Mouse (Mus musculus): ENCODE results near the gene Nfia. TPM values are rescaled to one million over a fixed set of nuclear protein-coding genes. Genes with fewer than 3 reads are reported as not detected.
A peak's percentile ranks its signal among the peaks of the same experiment; 100 is the strongest.

Gene Nfia
- polyA plus RNA-seq, 1 experiment from 2014 or later: 54.3 TPM

DNA sequence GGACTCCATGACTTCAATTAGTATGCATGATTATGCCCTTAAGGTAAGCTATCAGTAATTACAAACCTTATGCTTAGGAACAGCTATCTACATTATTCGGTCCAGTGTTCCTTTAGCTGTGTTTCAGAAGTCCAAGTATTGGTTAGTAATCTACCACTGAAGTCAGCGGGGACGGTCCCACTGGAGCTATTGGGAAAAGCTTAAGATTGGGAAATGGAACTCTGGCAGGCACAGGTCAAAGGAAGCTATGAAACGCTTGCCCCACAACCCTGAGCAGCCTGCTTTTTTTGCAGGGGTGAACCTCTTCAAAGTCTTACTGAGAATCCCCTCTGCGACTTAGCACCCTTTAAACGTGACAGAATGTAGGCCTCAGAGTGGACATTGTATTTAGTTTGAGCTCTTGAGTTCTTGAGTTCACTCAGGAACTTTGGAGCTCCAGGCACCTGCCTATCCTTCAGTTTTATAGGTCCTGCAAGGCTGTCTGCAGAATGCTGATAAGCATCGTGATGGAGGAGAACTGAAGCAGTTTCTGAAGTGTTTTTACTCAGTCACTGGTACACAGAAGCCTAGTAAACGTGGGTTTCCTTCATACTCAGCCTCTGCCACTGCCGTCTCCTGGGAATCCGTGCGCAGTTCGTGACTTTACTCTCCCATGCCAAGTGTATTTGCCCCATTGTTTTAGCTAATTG, 127.9 kb downstream of the Nfia start:
- no peak for ATAC-seq (ENCODE audit: insufficient number of reproducible peaks, insufficient read depth, low FRiP score, low read depth)
- WGBS: 72% methylated on average over 12 of the region's 12 CpGs
- Histone ChIP-seq H3K4me2 (ENCODE audit: low read length) (no peak overlapping the region), H3K4me3 (ENCODE audit: control insufficient read depth in 1 of 2, insufficient read depth in 1 of 2, low read depth in 1 of 2, low read length in 2 of 2) (no peak overlapping the region), H3K27ac (replicated peaks in 1 of 2; ENCODE audit: control insufficient read depth in 1 of 2, insufficient read depth in 1 of 2, low read depth in 2 of 2, low read length in 2 of 2) (no peak overlapping the region; a peak in 1 of 4 replicates), H3K27me3 (ENCODE audit: control insufficient read depth, insufficient read depth, low read length) (no peaks in the 10 kb centered on the region), H3K4me1 (ENCODE audit: control insufficient read depth in 2 of 2, insufficient read depth in 2 of 2, low read length in 2 of 2) (peaks cover 7 to 15% of the 10 kb centered on the region in 2 experiments; a peak in 3 of 4 replicates), H3K36me3 (ENCODE audit: control insufficient read depth, insufficient read depth, low read length) (0 out of 2 replicates have a peak, but pooled peaks cover 6% of the 10 kb centered on the region), H3K9me3 (ENCODE audit: control insufficient read depth, low read length) (no peaks in the 10 kb centered on the region), H3K9ac (ENCODE audit: low read length) (no peak overlapping the region)

GRCm38 (mm10) chr4:97905826-97906225, 133.3 kb downstream of the Nfia start:
- no peaks in the 10 kb centered on the region for H3K9me3 ChIP-seq (ENCODE audit: control insufficient read depth, low read length)
- no peak overlapping the region for H3K27ac ChIP-seq (replicated peaks in 1 of 2; ENCODE audit: control insufficient read depth in 1 of 2, insufficient read depth in 1 of 2, low read depth in 2 of 2, low read length in 2 of 2)
- no peaks in the 10 kb centered on the region for H3K27me3 ChIP-seq (ENCODE audit: control insufficient read depth, insufficient read depth, low read length)
- peaks cover 10 to 32% of the 10 kb centered on the region in 2 experiments for H3K4me1 ChIP-seq (ENCODE audit: control insufficient read depth in 2 of 2, insufficient read depth in 2 of 2, low read length in 2 of 2)
- H3K9ac ChIP-seq (ENCODE audit: low read length): no peak overlapping the region
- peaks cover 7% of the 10 kb centered on the region; the same call in 1 of the 2 replicates for H3K36me3 ChIP-seq (ENCODE audit: control insufficient read depth, insufficient read depth, low read length)
- H3K4me3 ChIP-seq (ENCODE audit: control insufficient read depth in 1 of 2, insufficient read depth in 1 of 2, low read depth in 1 of 2, low read length in 2 of 2): no peak overlapping the region
- no peak for ATAC-seq (ENCODE audit: insufficient number of reproducible peaks, insufficient read depth, low FRiP score, low read depth)
- H3K4me2 ChIP-seq (ENCODE audit: low read length): no peak overlapping the region
- WGBS: 62% methylated on average over 4 of the region's 4 CpGs

GRCm38 (mm10) chr4:97908576-97909147, 136.1 kb downstream of the Nfia start:
- Histone ChIP-seq H3K27me3 (ENCODE audit: control insufficient read depth, insufficient read depth, low read length) (no peaks in the 10 kb centered on the region), H3K4me1 (ENCODE audit: control insufficient read depth in 2 of 2, insufficient read depth in 2 of 2, low read length in 2 of 2) (peaks cover 12 to 40% of the 10 kb centered on the region in 2 experiments), H3K36me3 (ENCODE audit: control insufficient read depth, insufficient read depth, low read length) (peaks cover 9% of the 10 kb centered on the region; the same call in 1 of the 2 replicates), H3K9ac (ENCODE audit: low read length) (peak overlapping the region; percentile 21; the same call in 1 of the 2 replicates), H3K27ac (replicated peaks in 1 of 2; ENCODE audit: control insufficient read depth in 1 of 2, insufficient read depth in 1 of 2, low read depth in 2 of 2, low read length in 2 of 2) (peak overlapping the region; percentile 40 to 77), H3K4me2 (ENCODE audit: low read length) (peak overlapping the region; percentile 43), H3K4me3 (ENCODE audit: control insufficient read depth in 1 of 2, insufficient read depth in 1 of 2, low read depth in 1 of 2, low read length in 2 of 2) (no peak overlapping the region), H3K9me3 (ENCODE audit: control insufficient read depth, low read length) (no peaks in the 10 kb centered on the region)
- 57% methylated on average over 4 of the region's 4 CpGs for WGBS
- ATAC-seq (ENCODE audit: insufficient number of reproducible peaks, insufficient read depth, low FRiP score, low read depth): peak; percentile 58; the same call in 1 of the 2 replicates

- no peak for ATAC-seq (ENCODE audit: insufficient number of reproducible peaks, insufficient read depth, low FRiP score, low read depth)
- 85% methylated on average over 9 of the region's 9 CpGs for WGBS
- H3K36me3 ChIP-seq (ENCODE audit: control insufficient read depth, insufficient read depth, low read length): peaks cover 9% of the 10 kb centered on the region; the same call in 1 of the 2 replicates
- no peaks in the 10 kb centered on the region for H3K9me3 ChIP-seq (ENCODE audit: control insufficient read depth, low read length)
- H3K4me3 ChIP-seq (ENCODE audit: control insufficient read depth in 1 of 2, insufficient read depth in 1 of 2, low read depth in 1 of 2, low read length in 2 of 2): no peak overlapping the region
- H3K4me2 ChIP-seq (ENCODE audit: low read length): no peak overlapping the region
- H3K9ac ChIP-seq (ENCODE audit: low read length): no peak overlapping the region
- peak overlapping the region in 1 of 2 experiments; percentile 10; a peak in 1 of 4 replicates for H3K27ac ChIP-seq (replicated peaks in 1 of 2; ENCODE audit: control insufficient read depth in 1 of 2, insufficient read depth in 1 of 2, low read depth in 2 of 2, low read length in 2 of 2)
- H3K4me1 ChIP-seq (ENCODE audit: control insufficient read depth in 2 of 2, insufficient read depth in 2 of 2, low read length in 2 of 2): peaks cover 12 to 40% of the 10 kb centered on the region in 2 experiments
- no peaks in the 10 kb centered on the region for H3K27me3 ChIP-seq (ENCODE audit: control insufficient read depth, insufficient read depth, low read length)
These were observed 137.7 kb downstream of the Nfia start for GRCm38 (mm10) chr4:97910115-97910776.

GRCm38 (mm10) chr4:97910777-97911580, 138.4 kb downstream of the Nfia start:
- H3K9ac ChIP-seq (ENCODE audit: low read length): no peak overlapping the region

DNA sequence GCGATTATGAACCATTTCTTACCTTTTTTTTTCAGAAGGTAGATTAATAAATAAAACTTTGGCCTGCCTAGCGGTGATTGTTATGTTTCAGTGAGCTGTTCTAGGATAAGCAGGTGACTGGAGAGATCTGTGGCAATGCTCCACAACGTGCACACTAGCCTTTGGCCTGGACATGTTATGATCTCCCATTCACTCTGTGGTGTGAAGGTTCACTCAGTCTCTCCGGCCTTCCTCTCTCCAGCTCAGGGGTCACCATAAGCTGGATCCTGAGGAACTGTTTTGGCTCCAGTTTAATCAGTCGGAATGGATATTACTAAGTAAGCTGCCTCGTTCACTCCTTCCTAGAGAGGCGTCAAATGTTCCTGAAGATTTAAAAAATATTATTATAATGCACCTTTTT, 139.2 kb downstream of the Nfia start:
- Histone ChIP-seq H3K4me2 (ENCODE audit: low read length) (no peak overlapping the region), H3K27ac (replicated peaks in 1 of 2; ENCODE audit: control insufficient read depth in 1 of 2, insufficient read depth in 1 of 2, low read depth in 2 of 2, low read length in 2 of 2) (no peak overlapping the region), H3K36me3 (ENCODE audit: control insufficient read depth, insufficient read depth, low read length) (peaks cover 9% of the 10 kb centered on the region; the same call in 1 of the 2 replicates), H3K27me3 (ENCODE audit: control insufficient read depth, insufficient read depth, low read length) (no peaks in the 10 kb centered on the region), H3K4me1 (ENCODE audit: control insufficient read depth in 2 of 2, insufficient read depth in 2 of 2, low read length in 2 of 2) (peaks cover 10 to 40% of the 10 kb centered on the region in 2 experiments), H3K9ac (ENCODE audit: low read length) (no peak overlapping the region), H3K9me3 (ENCODE audit: control insufficient read depth, low read length) (no peaks in the 10 kb centered on the region), H3K4me3 (ENCODE audit: control insufficient read depth in 1 of 2, insufficient read depth in 1 of 2, low read depth in 1 of 2, low read length in 2 of 2) (no peak overlapping the region)
- WGBS: 90% methylated on average over 7 of the region's 7 CpGs
- peak; percentile 23; the same call in 1 of the 2 replicates for ATAC-seq (ENCODE audit: insufficient number of reproducible peaks, insufficient read depth, low FRiP score, low read depth)

More at GRCm38 (mm10) chr4:97910777-97911580, 138.4 kb downstream of the Nfia start:
- H3K9me3 ChIP-seq (ENCODE audit: control insufficient read depth, low read length): no peaks in the 10 kb centered on the region
- peaks cover 10 to 40% of the 10 kb centered on the region in 2 experiments for H3K4me1 ChIP-seq (ENCODE audit: control insufficient read depth in 2 of 2, insufficient read depth in 2 of 2, low read length in 2 of 2)
- WGBS: 88% methylated on average over 27 of the region's 27 CpGs
- H3K4me2 ChIP-seq (ENCODE audit: low read length): no peak overlapping the region
- peaks cover 9% of the 10 kb centered on the region; the same call in 1 of the 2 replicates for H3K36me3 ChIP-seq (ENCODE audit: control insufficient read depth, insufficient read depth, low read length)
- no peak overlapping the region for H3K27ac ChIP-seq (replicated peaks in 1 of 2; ENCODE audit: control insufficient read depth in 1 of 2, insufficient read depth in 1 of 2, low read depth in 2 of 2, low read length in 2 of 2)
- no peak for ATAC-seq (ENCODE audit: insufficient number of reproducible peaks, insufficient read depth, low FRiP score, low read depth)
- H3K4me3 ChIP-seq (ENCODE audit: control insufficient read depth in 1 of 2, insufficient read depth in 1 of 2, low read depth in 1 of 2, low read length in 2 of 2): no peak overlapping the region
- no peaks in the 10 kb centered on the region for H3K27me3 ChIP-seq (ENCODE audit: control insufficient read depth, insufficient read depth, low read length)

DNA sequence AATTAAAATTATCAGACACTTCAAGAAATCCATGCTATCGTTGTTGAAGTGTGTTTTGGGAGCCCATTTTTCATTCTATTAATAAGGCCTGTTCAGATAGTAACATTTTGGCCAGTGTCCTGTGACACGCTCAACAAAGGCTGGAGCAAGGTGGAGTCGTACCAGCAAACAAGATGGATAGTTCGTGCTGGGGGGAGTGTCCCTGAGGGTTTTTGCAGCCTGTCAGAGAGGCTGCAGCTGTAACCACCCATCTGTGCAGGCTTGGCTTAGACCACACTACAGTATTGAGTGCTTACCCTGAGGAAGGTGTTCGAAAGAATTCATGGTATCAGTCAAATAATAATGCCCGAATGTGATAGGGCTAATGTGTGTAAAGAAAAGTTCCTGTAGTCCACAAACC, 139.6 kb downstream of the Nfia start:
- Histone ChIP-seq H3K4me1 (ENCODE audit: control insufficient read depth in 2 of 2, insufficient read depth in 2 of 2, low read length in 2 of 2) (peaks cover 10 to 40% of the 10 kb centered on the region in 2 experiments), H3K36me3 (ENCODE audit: control insufficient read depth, insufficient read depth, low read length) (peaks cover 9% of the 10 kb centered on the region; the same call in 1 of the 2 replicates), H3K9ac (ENCODE audit: low read length) (no peak overlapping the region), H3K4me2 (ENCODE audit: low read length) (no peak overlapping the region), H3K4me3 (ENCODE audit: control insufficient read depth in 1 of 2, insufficient read depth in 1 of 2, low read depth in 1 of 2, low read length in 2 of 2) (no peak overlapping the region), H3K27me3 (ENCODE audit: control insufficient read depth, insufficient read depth, low read length) (no peaks in the 10 kb centered on the region), H3K27ac (replicated peaks in 1 of 2; ENCODE audit: control insufficient read depth in 1 of 2, insufficient read depth in 1 of 2, low read depth in 2 of 2, low read length in 2 of 2) (no peak overlapping the region), H3K9me3 (ENCODE audit: control insufficient read depth, low read length) (no peaks in the 10 kb centered on the region)
- WGBS: 71% methylated on average over 6 of the region's 6 CpGs
- ATAC-seq (ENCODE audit: insufficient number of reproducible peaks, insufficient read depth, low FRiP score, low read depth): no peak

Measured in heart, embryonic 14.5 days (tissue).